Mouse (Mus musculus) adrenal gland, postnatal 4 days (tissue): ENCODE results near the gene Lias. TPM values are rescaled to one million over a fixed set of nuclear protein-coding genes. Genes with fewer than 3 reads are reported as not detected.
A peak's percentile ranks its signal among the peaks of the same experiment; 100 is the strongest.

Experiments
- DNase-seq, 2 experiments: peaks; one replicate each; pipeline ENCODE4 v3.0.0; 2021 to 2022; ENCODE audit warnings: low spot score in 2 of 2, mixed read lengths in 2 of 2
- total RNA-seq, 2 experiments: library from RNA; stranded (reverse); gene quantifications; 2 replicates each; pipeline ENCODE4 v1.2.3; 2021

Gene Lias
- total RNA-seq, 2 experiments from 2014 or later = 65.3 to 80.6 TPM

- DNase-seq = no peak
Observed at GRCm38 (mm10) chr5:65422803-65423202, 31.5 kb downstream of the Lias start.

DNA sequence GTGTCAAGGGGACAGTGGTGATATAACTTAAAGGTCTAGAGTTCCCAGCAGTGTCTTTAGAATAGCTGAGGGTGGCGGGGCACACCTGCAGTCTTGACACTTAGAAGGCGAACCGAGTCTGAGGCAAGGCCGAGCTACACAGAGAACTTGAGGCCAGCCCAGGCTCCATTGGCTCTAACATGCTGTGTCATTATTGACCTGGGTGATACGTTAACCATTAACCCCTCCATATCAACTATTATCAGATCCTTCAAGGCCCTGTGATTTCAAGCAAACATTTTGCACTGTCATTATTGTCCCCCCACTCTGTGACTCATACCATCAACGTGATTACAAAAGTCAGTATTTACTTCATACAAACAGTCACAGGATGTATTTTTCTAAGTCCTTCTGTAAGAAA, 32.9 kb downstream of the Lias start:
- DNase-seq = no peak

- DNase-seq = no peak
Observed at GRCm38 (mm10) chr5:65425251-65425650, 34.0 kb downstream of the Lias start.

- no peak for DNase-seq
Observed at GRCm38 (mm10) chr5:65428321-65428720, 37.0 kb downstream of the Lias start.

DNA sequence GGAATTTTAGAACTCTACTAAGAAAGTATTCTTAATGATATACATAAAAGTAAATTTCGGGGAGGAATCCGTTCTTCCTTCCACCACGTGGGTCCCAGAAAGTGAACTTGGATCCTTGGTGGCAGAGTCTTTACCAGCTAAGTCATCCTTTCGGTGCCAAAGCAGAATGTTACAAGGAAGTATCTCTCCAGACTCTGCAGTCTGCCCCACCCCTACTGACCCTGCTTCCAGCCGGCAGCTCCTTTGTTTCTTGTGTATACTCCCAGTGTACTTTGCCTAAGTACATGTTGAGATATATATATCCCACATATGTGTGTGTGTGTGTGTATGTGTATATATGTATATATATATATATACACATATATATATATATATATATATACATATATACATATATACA, 38.1 kb downstream of the Lias start:
- no peak for DNase-seq

DNA sequence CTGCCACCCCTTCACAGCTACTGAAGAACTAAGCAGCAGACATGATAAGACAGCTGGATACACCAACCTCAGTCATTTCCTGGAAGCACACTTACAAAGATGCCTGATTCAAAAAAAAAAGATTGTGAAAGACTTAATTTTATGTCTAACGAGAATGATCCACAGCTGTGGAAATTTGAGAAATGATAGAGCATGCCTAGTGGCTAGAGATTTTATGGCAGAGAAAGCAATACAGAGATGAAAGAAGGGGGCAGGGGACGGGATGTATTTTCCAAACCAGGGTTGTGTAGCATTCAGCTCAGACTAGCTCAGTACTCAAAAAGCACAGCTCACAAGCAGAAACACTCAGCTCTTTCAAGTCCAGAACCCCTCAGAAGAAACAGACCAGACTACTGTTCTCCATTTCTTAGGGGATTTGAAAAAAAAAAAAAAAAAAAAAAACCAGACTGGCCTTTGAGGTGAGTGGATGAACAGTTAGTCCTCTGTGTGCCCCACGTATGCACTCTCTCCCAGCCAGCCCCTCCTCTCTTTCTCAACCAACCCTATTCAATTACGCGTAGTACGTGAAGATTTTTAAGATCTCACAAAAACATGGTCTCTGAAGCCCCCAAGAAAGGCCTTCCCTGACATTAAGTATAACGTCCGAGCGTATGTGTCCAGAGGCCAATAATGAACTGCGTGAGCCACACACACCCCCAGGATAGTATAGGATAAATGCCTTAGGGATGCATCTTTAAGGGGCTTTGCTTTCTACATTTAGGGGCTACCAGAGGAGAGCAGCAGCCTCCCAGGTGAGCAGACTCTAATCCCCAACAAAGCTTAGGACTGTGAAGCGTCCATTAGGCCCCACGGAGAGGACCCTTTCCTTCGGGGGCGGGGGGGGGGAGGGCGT, 43.4 kb downstream of the Lias start:
- DNase-seq = no peak

DNA sequence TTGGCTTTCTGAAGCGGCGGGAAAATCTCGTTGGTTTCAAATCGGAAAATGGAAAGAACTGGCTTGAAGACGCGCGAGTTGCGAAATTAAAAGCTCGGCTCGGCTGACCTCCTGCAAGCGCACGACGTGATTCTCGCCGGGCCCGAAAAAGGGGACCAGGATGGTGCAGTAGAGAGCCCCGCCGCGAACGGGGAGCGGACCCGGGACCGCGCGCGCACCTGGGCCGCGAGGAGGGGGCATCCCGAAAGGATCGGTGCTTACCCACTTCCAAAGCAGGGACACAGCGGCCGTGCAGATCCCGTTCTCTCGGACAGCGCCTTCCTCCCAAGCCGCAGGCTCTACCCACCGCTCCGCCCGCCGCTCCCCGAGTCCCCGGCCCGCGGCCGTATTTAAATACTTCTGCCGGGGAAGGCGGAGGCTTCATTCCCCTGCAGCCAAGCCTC, 44.1 kb downstream of the Lias start:
- DNase-seq = peak in 1 of 2 experiments; percentile 5

GRCm38 (mm10) chr5:65435806-65436561, 44.7 kb downstream of the Lias start, which contains the start of gene Ugdh:
Gene Ugdh (minus strand): TSS chr5:65435949.
- peak; percentile 89 to 96 for DNase-seq

GRCm38 (mm10) chr5:65438041-65438440, 46.7 kb downstream of the Lias start:
- DNase-seq = no peak

GRCm38 (mm10) chr5:65444981-65445380, 53.7 kb downstream of the Lias start:
- DNase-seq = no peak

DNA sequence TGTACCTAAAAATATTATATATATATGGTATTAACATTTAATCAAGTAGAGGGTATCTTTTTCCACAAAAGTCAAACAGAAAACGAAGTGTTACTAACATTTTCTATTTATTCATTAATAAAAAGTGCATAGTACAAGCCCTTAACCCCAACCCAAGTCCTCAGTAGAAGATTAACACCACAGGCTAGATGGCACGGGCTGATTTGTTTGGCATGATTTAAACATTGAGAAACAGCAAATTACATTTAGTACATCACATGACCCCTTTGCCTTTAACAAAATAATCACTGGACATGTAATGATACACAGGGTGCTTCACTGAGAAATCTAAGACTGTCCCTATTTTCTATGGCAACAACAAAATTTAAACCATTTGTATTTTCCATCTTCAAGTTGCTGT, 55.5 kb downstream of the Lias start:
- DNase-seq = no peak

GRCm38 (mm10) chr5:65447826-65448225, 56.5 kb downstream of the Lias start:
- no peak for DNase-seq

GRCm38 (mm10) chr5:65448941-65449340, 57.6 kb downstream of the Lias start:
- DNase-seq = no peak

DNA sequence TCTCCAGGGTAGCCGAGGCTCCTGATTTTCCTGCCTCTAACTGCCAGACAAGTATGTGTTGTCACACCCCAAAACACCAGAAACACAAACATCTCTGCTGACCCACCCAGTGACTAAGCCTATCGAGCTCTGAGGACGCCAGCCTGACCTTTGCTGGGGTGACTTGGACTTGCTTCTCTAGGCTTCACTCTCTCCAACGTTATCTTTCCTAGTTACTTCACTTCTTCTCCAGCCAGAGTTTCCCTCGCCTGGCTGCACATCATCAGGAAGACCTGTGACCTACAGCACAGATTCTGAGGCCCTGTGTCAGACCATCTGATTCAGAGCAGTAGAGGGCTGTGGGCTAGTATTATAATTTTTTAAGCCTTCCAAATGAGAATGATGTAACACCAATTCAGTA, 63.5 kb downstream of the Lias start:
- no peak for DNase-seq

DNA sequence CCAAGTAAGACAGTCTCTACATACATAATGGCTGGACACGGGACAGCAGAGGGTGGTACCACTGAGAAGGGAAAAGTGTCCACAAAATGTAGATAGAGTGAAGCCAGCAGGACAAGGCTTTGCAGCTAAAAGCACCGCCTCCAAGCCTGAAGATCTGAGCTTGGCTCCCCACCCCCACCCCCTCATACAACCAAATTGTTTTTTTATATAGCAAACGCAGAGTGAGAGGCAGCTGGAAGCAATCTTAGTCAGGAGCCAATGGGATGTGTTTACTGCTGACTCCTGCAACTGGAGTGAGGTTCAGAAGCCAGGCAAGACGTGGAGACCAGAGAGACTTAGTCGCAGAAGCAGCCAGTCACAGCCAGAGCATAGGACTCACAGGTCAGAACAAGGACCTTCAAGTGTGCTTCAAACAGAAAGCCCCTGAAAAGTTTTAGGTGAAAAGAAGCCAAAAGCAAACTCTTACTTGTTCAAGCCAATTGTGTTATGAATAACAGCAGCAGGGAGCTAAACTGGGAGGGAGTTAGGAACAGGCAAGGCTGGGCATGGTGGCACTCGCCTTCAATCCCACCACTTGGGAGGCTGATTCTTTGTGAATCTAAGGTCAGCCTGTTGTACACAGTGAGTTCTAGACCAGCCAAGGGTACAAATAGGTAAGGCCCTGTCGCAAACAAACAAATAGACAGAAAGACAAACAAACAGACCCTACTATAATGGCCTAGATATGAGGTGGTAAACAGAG, 66.0 kb downstream of the Lias start:
- no peak for DNase-seq

GRCm38 (mm10) chr5:65457846-65458245, 66.5 kb downstream of the Lias start:
- no peak for DNase-seq

GRCm38 (mm10) chr5:65459454-65459853, 68.2 kb downstream of the Lias start:
- DNase-seq = no peak
